Mouse (Mus musculus) neural tube, embryonic 11.5 days (tissue): Measurements from ENCODE around the gene Tnfrsf11a. TPM values are rescaled to one million over a fixed set of nuclear protein-coding genes. Genes with fewer than 3 reads are reported as not detected.

ENCODE experiments used
- ATAC-seq: fragments of 200-750 bp; cut with Nextera tagmentation; 2 replicates; pipeline ENCODE4 v1.8.0; 2017; ENCODE audit warnings: moderate number of reproducible peaks, mild to moderate bottlenecking, moderate TSS enrichment, moderate library complexity; ENCODE audit not compliant: insufficient read depth, low FRiP score, low TSS enrichment
- DNase-seq: peaks from one replicate; pipeline ENCODE4 v3.0.0-alpha.2; 2015; ENCODE audit warnings: low spot score
- H3K27ac ChIP-seq: fragments of 300-500 bp; sonication (generic); 2 replicates; pipeline ENCODE4 v1.5.1; 2014; ENCODE audit warnings: low read depth, mild to moderate bottlenecking, low read length
- H3K27me3 ChIP-seq: fragments of 300-500 bp; sonication (generic); 2 replicates; pipeline ENCODE4 v1.6.1; 2014; ENCODE audit warnings: mild to moderate bottlenecking, low read length, mixed read lengths; ENCODE audit not compliant: control insufficient read depth, insufficient read depth
- H3K36me3 ChIP-seq: fragments of 300-500 bp; sonication (generic); 2 replicates; pipeline ENCODE4 v1.6.1; 2014; ENCODE audit warnings: mild to moderate bottlenecking, low read length, moderate library complexity, mixed read lengths; ENCODE audit not compliant: control insufficient read depth, insufficient read depth
- H3K4me1 ChIP-seq: fragments of 300-500 bp; sonication (generic); 2 replicates; pipeline ENCODE4 v1.6.1; 2014; ENCODE audit warnings: low read length, mixed read lengths; ENCODE audit not compliant: control insufficient read depth, insufficient read depth
- H3K4me2 ChIP-seq: fragments of 300-500 bp; sonication (generic); 2 replicates; pipeline ENCODE4 v1.6.1; 2014; ENCODE audit warnings: low read depth, mild to moderate bottlenecking, moderate library complexity
- H3K4me3 ChIP-seq: fragments of 300-500 bp; sonication (generic); 2 replicates; pipeline ENCODE4 v1.5.1; 2014; ENCODE audit warnings: low read depth, low read length
- H3K9ac ChIP-seq: fragments of 300-500 bp; sonication (generic); 2 replicates; pipeline ENCODE4 v1.6.1; 2014; ENCODE audit warnings: mild to moderate bottlenecking, low read length
- H3K9me3 ChIP-seq: fragments of 300-500 bp; sonication (generic); 2 replicates; pipeline ENCODE4 v1.6.1; 2016; ENCODE audit warnings: low read length; ENCODE audit not compliant: control insufficient read depth
- WGBS: fragments of 180-500 bp; shearing (Covaris S2); extraction: QIAGEN DNeasy Blood & Tissue Kit; methylation state at CpG from one replicate; pipeline ENCODE4 v1.1.7; 2014; 5-methylcytosine and 5-hydroxymethylcytosine counted together
- polyA plus RNA-seq: library from polyadenylated mRNA; unstranded; fragments of >200 nt; fragmentation: Nextera tagmentation; extraction: Ambion mirVana; gene quantifications from 2 replicates; pipeline ENCODE4 v1.2.1, GENCODE M21; 2014

Gene Tnfrsf11a
- polyA plus RNA-seq, 1 experiment from 2014 or later: 0.73 TPM

GRCm38 (mm10) chr1:105780079-105780456 lies 450 bp upstream of the Tnfrsf11a start:
- no peak for DNase-seq
- H3K9me3 ChIP-seq: no peaks in the 10 kb centered on the region
- H3K4me3 ChIP-seq: peak overlapping the region; percentile 57
- H3K9ac ChIP-seq: peak overlapping the region; percentile 54; the same call in 1 of the 2 replicates
- no peaks in the 10 kb centered on the region for H3K36me3 ChIP-seq
- WGBS: 35% methylated on average over 12 of the region's 12 CpGs
- H3K4me1 ChIP-seq: 0 out of 2 replicates have a peak, but pooled peaks cover 3% of the 10 kb centered on the region
- H3K27ac ChIP-seq: no peak overlapping the region
- H3K4me2 ChIP-seq: peak overlapping the region; percentile 97
- ATAC-seq: peak; percentile 53
- H3K27me3 ChIP-seq: peaks cover 20% of the 10 kb centered on the region

- Histone ChIP-seq H3K4me1 (0 out of 2 replicates have a peak, but pooled peaks cover 3% of the 10 kb centered on the region), H3K27ac (no peak overlapping the region), H3K36me3 (no peaks in the 10 kb centered on the region), H3K9me3 (no peaks in the 10 kb centered on the region), H3K27me3 (peaks cover 20% of the 10 kb centered on the region), H3K9ac (no peak overlapping the region), H3K4me3 (no peak overlapping the region), H3K4me2 (no peak overlapping the region; the same call in 1 of the 2 replicates)
- ATAC-seq (no peak), DNase-seq (no peak)
- 36% methylated on average over 12 of the region's 12 CpGs for WGBS
Observed at GRCm38 (mm10) chr1:105781391-105782146, 1.1 kb downstream of the Tnfrsf11a start.

- Histone ChIP-seq H3K27me3 (peaks cover 20% of the 10 kb centered on the region), H3K4me1 (0 out of 2 replicates have a peak, but pooled peaks cover 3% of the 10 kb centered on the region), H3K27ac (no peak overlapping the region), H3K4me2 (no peak overlapping the region), H3K36me3 (no peaks in the 10 kb centered on the region), H3K4me3 (no peak overlapping the region), H3K9me3 (no peaks in the 10 kb centered on the region), H3K9ac (no peak overlapping the region)
- ATAC-seq: no peak
- WGBS: 55% methylated on average over 5 of the region's 5 CpGs
- no peak for DNase-seq
Observed at GRCm38 (mm10) chr1:105784257-105785016, 3.9 kb downstream of the Tnfrsf11a start.

GRCm38 (mm10) chr1:105785146-105785545 lies 4.6 kb downstream of the Tnfrsf11a start:
- Histone ChIP-seq H3K9ac (no peak overlapping the region), H3K27ac (no peak overlapping the region), H3K4me1 (0 out of 2 replicates have a peak, but pooled peaks cover 3% of the 10 kb centered on the region), H3K4me3 (no peak overlapping the region), H3K27me3 (peaks cover 15% of the 10 kb centered on the region), H3K36me3 (no peaks in the 10 kb centered on the region), H3K9me3 (no peaks in the 10 kb centered on the region), H3K4me2 (no peak overlapping the region)
- 84% methylated on average over 4 of the region's 4 CpGs for WGBS
- DNase-seq (no peak), ATAC-seq (no peak)

- WGBS: 83% methylated on average over 6 of the region's 6 CpGs
- no peak for ATAC-seq
- no peak overlapping the region for H3K27ac ChIP-seq
Observed at GRCm38 (mm10) chr1:105786731-105787357, 6.3 kb downstream of the Tnfrsf11a start.

GRCm38 (mm10) chr1:105790103-105790502 lies 9.6 kb downstream of the Tnfrsf11a start:
- Histone ChIP-seq H3K36me3 (no peaks in the 10 kb centered on the region), H3K9me3 (no peaks in the 10 kb centered on the region), H3K4me3 (no peak overlapping the region), H3K27ac (no peak overlapping the region), H3K9ac (no peak overlapping the region), H3K27me3 (no peaks in the 10 kb centered on the region), H3K4me1 (no peaks in the 10 kb centered on the region), H3K4me2 (no peak overlapping the region)
- DNase-seq (no peak), ATAC-seq (no peak)
- 88% methylated on average over 3 of the region's 3 CpGs for WGBS

More at GRCm38 (mm10) chr1:105786731-105787357, 6.3 kb downstream of the Tnfrsf11a start:
- H3K4me1 ChIP-seq: no peaks in the 10 kb centered on the region
- no peaks in the 10 kb centered on the region for H3K36me3 ChIP-seq
- H3K4me3 ChIP-seq: no peak overlapping the region
- DNase-seq: no peak
- H3K9ac ChIP-seq: no peak overlapping the region
- H3K9me3 ChIP-seq: no peaks in the 10 kb centered on the region
- H3K27me3 ChIP-seq: peaks cover 2% of the 10 kb centered on the region; the same call in 1 of the 2 replicates
- no peak overlapping the region for H3K4me2 ChIP-seq

- DNase-seq (no peak), ATAC-seq (no peak)
- no peaks in the 10 kb centered on the region for H3K27me3 ChIP-seq
- H3K4me2 ChIP-seq: no peak overlapping the region
- H3K9me3 ChIP-seq: no peaks in the 10 kb centered on the region
- H3K9ac ChIP-seq: no peak overlapping the region
- H3K4me3 ChIP-seq: no peak overlapping the region
- no peak overlapping the region for H3K27ac ChIP-seq
- H3K4me1 ChIP-seq: no peaks in the 10 kb centered on the region
- H3K36me3 ChIP-seq: no peaks in the 10 kb centered on the region
- whole genome bisulfite sequencing: 86% methylated on average over 6 of the region's 6 CpGs
Observed at GRCm38 (mm10) chr1:105794670-105795069, 14.2 kb downstream of the Tnfrsf11a start.

GRCm38 (mm10) chr1:105795705-105796104 lies 15.2 kb downstream of the Tnfrsf11a start:
- no peak overlapping the region for H3K27ac ChIP-seq
- H3K4me2 ChIP-seq: no peak overlapping the region
- H3K36me3 ChIP-seq: no peaks in the 10 kb centered on the region
- H3K4me3 ChIP-seq: no peak overlapping the region
- no peaks in the 10 kb centered on the region for H3K4me1 ChIP-seq
- no peak overlapping the region for H3K9ac ChIP-seq
- WGBS: 90% methylated on average over 4 of the region's 4 CpGs
- no peak for DNase-seq
- no peak for ATAC-seq
- no peaks in the 10 kb centered on the region for H3K9me3 ChIP-seq
- H3K27me3 ChIP-seq: no peaks in the 10 kb centered on the region
